ENCODE assay signal across 14 mouse cellular contexts in genomic region chr6:121382071-121382470, GRCm38 (mm10). TPM values are rescaled to one million over a fixed set of nuclear protein-coding genes. Genes with fewer than 3 reads are reported as not detected.
"Had no signal": no experiment of that assay in that cellular context is flagged by ENCODE, and none has a peak within 500 bp of the region (broad histone marks: within the 10 kb centered on the region; RNA-seq: fewer than 3 reads in every experiment).

No protein-coding gene starts in this region.

- H3K9me3 ChIP-seq: limb, embryonic 12.5 days; liver, embryonic 13.5 days; midbrain, embryonic 13.5 days; neural tube, embryonic 13.5 days had no signal

- H3K9ac ChIP-seq: limb, embryonic 12.5 days; liver, embryonic 13.5 days; liver, postnatal 0 days; midbrain, embryonic 13.5 days; neural tube, embryonic 13.5 days had no signal

- H3K4me1 ChIP-seq: liver, embryonic 13.5 days had no signal

- ATAC-seq: liver, postnatal 0 days; midbrain, embryonic 13.5 days had no signal

- H3K4me2 ChIP-seq: limb, embryonic 12.5 days; liver, embryonic 13.5 days; midbrain, embryonic 13.5 days; neural tube, embryonic 13.5 days had no signal

- H3K27ac ChIP-seq: layer of hippocampus, adult 2 months; limb, embryonic 12.5 days; liver, embryonic 13.5 days; midbrain, embryonic 13.5 days; neural tube, embryonic 13.5 days; stomach, postnatal 0 days had no signal

- H3K36me3 ChIP-seq: limb, embryonic 12.5 days; liver, embryonic 13.5 days; midbrain, embryonic 13.5 days had no signal

- H3K4me3 ChIP-seq: layer of hippocampus, adult 2 months; limb, embryonic 12.5 days; liver, embryonic 13.5 days; midbrain, embryonic 13.5 days; neural tube, embryonic 13.5 days had no signal

- H3K27me3 ChIP-seq: liver, embryonic 13.5 days; neural tube, embryonic 13.5 days had no signal

- DNase-seq: kidney, postnatal 10 days; kidney, postnatal 4 days; liver; liver, embryonic 13.5 days; liver, postnatal 0 days; lung, postnatal 36 days; right cerebral cortex, postnatal 25 days; thymus, postnatal 4 days had no signal

RNA-seq across cellular contexts. Expression of gene Slc6a12, which starts 39.2 kb away (rescaled TPM):
- polyA plus RNA-seq: limb, embryonic 12.5 days; lung, embryonic 16.5 days had no signal
